Mouse (Mus musculus): Measurements from ENCODE around the gene Unc5c.

DNA sequence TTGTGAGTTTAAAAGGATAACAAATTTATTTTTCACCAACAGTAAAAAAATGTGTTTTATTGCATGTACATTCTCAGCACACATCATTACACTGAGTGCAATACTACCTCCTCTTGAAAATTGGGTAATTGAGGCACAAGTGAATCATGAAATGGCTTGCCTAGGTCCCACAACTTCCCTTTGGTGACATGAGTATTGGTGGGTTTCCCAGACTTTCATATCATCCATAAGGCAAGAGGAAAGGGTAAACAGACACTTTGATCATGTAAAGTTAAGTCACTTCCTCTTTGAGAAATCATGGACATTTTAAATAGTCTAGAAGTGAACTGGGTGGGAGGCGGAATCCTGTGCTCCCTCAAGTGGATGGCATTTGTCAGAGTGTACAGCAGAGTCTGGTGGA is 73.1 kb downstream of the Unc5c start:
- TF ChIP-seq POLR2A (IDR thresholded peaks at IDR 0.05; ENCODE audit: control insufficient read depth, low read depth, low read length) (no peak), CTCF (IDR thresholded peaks at IDR 0.05; ENCODE audit: control insufficient read depth, insufficient read depth, insufficient replicate concordance, low read depth, low read length) (no peak)

Data from testis, adult 2 months (tissue).